Mouse (Mus musculus) liver, embryonic 14.5 days (tissue): ENCODE measurements at regions not wholly inside any gene's neighbourhood (a gene's known extent, or its start where the extent isn't known, plus 50 kb on each side); places are given as distances from the start of the nearest gene placed in this dataset.

ENCODE experiments used
- CTCF ChIP-seq: IDR thresholded peaks from 2 replicates; pipeline ENCODE4 v1.5.1; 2016; ENCODE audit warnings: antibody characterized with exemption, low read depth, control low read depth
- EP300 ChIP-seq: IDR thresholded peaks from 2 replicates; pipeline ENCODE4 v1.6.1; 2016; ENCODE audit warnings: antibody characterized with exemption, low read depth

- TF ChIP-seq CTCF (no peak), EP300 (no peak)
Measured at GRCm38 (mm10) chr3:35142683-35143082, 492.5 kb downstream of the Sox2 start.
